ENCODE assay signal across 8 mouse cellular contexts in the genomic region with DNA sequence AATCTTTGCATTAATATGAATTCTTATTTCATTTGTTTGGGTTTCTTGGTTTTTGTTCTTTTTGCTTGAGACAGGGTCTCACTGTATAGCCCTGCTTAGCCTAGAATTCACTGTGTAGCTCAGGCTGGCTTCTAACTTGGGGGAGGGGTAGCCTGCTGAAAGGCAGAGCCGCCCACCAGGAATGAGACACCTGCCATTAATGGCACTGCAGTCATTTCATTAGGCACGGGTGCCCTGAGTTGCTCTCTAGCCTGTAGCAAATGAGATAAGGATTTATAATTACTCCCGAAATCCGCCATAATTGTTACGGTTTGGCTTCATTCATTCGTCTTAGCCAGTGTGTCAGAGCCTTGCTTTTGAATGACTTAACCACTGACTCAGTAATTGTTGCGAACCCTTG. TPM values are rescaled to one million over a fixed set of nuclear protein-coding genes. Genes with fewer than 3 reads are reported as not detected.
A peak's percentile ranks its signal among the peaks of the same experiment; 100 is the strongest.
DNase-seq lines count a peak whose midpoint lies in the region; ATAC-seq and TF ChIP-seq lines count a peak whose summit lies in the region.

No protein-coding gene starts in this region.

- no peak for ATAC-seq in heart, postnatal 0 days (ENCODE audit: insufficient read depth, low read depth)
- ATAC-seq in hindbrain, embryonic 11.5 days (ENCODE audit: low FRiP score) = no peak
- no peak for ATAC-seq in midbrain, embryonic 12.5 days (ENCODE audit: low FRiP score, low read depth)

- H3K9me3 ChIP-seq in heart, postnatal 0 days (replicated peaks; ENCODE audit: control insufficient read depth, low read length) = no peaks in the 10 kb centered on the region
- no peaks in the 10 kb centered on the region for H3K9me3 ChIP-seq in hindbrain, embryonic 11.5 days (ENCODE audit: control insufficient read depth, low read length)
- H3K9me3 ChIP-seq in midbrain, embryonic 12.5 days = no peaks in the 10 kb centered on the region

- H3K4me3 ChIP-seq in heart, postnatal 0 days (ENCODE audit: low read depth, low read length) = no peak overlapping the region; the same call in 1 of the 2 replicates
- peak overlapping the region; percentile 70 for H3K4me3 ChIP-seq in bone marrow macrophage, adult 2 months (ENCODE audit: insufficient read depth, low read length)
- H3K4me3 ChIP-seq in hindbrain, embryonic 11.5 days (ENCODE audit: low read depth, low read length) = peak overlapping the region; percentile 77
- H3K4me3 ChIP-seq in midbrain, embryonic 12.5 days = peak overlapping the region; percentile 88

- no peak for TF ChIP-seq EP300 in heart, postnatal 0 days (IDR thresholded peaks at IDR 0.05; ENCODE audit: low read depth)

- no peak for TF ChIP-seq POLR2A in bone marrow macrophage, adult 2 months (IDR thresholded peaks at IDR 0.05; ENCODE audit: borderline replicate concordance, low read depth, low read length)

- peak overlapping the region; percentile 89 for H3K4me2 ChIP-seq in heart, postnatal 0 days (ENCODE audit: low read depth, low read length)
- peak overlapping the region; percentile 61; the same call in 1 of the 2 replicates for H3K4me2 ChIP-seq in hindbrain, embryonic 11.5 days (replicated peaks; ENCODE audit: low read depth, low read length)
- peak overlapping the region; percentile 85 for H3K4me2 ChIP-seq in midbrain, embryonic 12.5 days (replicated peaks)

- WGBS in heart, postnatal 0 days = 78% methylated on average over 7 of the region's 7 CpGs
- 70% methylated on average over 7 of the region's 7 CpGs for WGBS in hindbrain, embryonic 11.5 days
- 68% methylated on average over 7 of the region's 7 CpGs for WGBS in midbrain, embryonic 12.5 days

- DNase-seq in heart, postnatal 0 days (ENCODE audit: low spot score) = no peak
- no peak for DNase-seq in heart, postnatal 4 days
- no peak for DNase-seq in hindbrain, embryonic 11.5 days (ENCODE audit: low spot score)
- DNase-seq in adrenal gland, postnatal 36 days = no peak
- DNase-seq in urinary bladder, adult 2 months (ENCODE audit: low spot score) = no peak
- no peak for DNase-seq in kidney, postnatal 25 days

- TF ChIP-seq CTCF in heart, postnatal 0 days (IDR thresholded peaks at IDR 0.05; ENCODE audit: low read depth) = no peak
- no peak for TF ChIP-seq CTCF in bone marrow macrophage, adult 2 months (IDR thresholded peaks at IDR 0.05; ENCODE audit: low read depth, low read length)

- no peak overlapping the region for H3K9ac ChIP-seq in heart, postnatal 0 days (replicated peaks; ENCODE audit: low read depth, low read length)
- no peak overlapping the region; the same call in 1 of the 2 replicates for H3K9ac ChIP-seq in hindbrain, embryonic 11.5 days (ENCODE audit: low read depth, low read length)
- H3K9ac ChIP-seq in midbrain, embryonic 12.5 days (replicated peaks) = 0 out of 2 replicates have a peak overlapping the region, but pooled peaks have one; percentile 24

- H3K36me3 ChIP-seq in heart, postnatal 0 days (replicated peaks; ENCODE audit: control insufficient read depth, insufficient read depth, low read length) = no peaks in the 10 kb centered on the region
- no peaks in the 10 kb centered on the region for H3K36me3 ChIP-seq in hindbrain, embryonic 11.5 days (ENCODE audit: control insufficient read depth, insufficient read depth, low read length)
- H3K36me3 ChIP-seq in midbrain, embryonic 12.5 days = no peaks in the 10 kb centered on the region

- peaks cover 24% of the 10 kb centered on the region for H3K4me1 ChIP-seq in heart, postnatal 0 days (ENCODE audit: control insufficient read depth, insufficient read depth)
- peaks cover 39% of the 10 kb centered on the region for H3K4me1 ChIP-seq in bone marrow macrophage, adult 2 months (ENCODE audit: control insufficient read depth, insufficient read depth, low read length)
- H3K4me1 ChIP-seq in hindbrain, embryonic 11.5 days (replicated peaks; ENCODE audit: control insufficient read depth, insufficient read depth, low read length) = peaks cover 5% of the 10 kb centered on the region
- H3K4me1 ChIP-seq in midbrain, embryonic 12.5 days = peaks cover 37% of the 10 kb centered on the region

- H3K27me3 ChIP-seq in heart, postnatal 0 days (ENCODE audit: control insufficient read depth, insufficient read depth, low read length) = no peaks in the 10 kb centered on the region
- H3K27me3 ChIP-seq in hindbrain, embryonic 11.5 days (ENCODE audit: control insufficient read depth, insufficient read depth, low read length) = no peaks in the 10 kb centered on the region
- H3K27me3 ChIP-seq in midbrain, embryonic 12.5 days = no peaks in the 10 kb centered on the region

- H3K27ac ChIP-seq in heart, postnatal 0 days (ENCODE audit: low read depth) = no peak overlapping the region
- no peak overlapping the region for H3K27ac ChIP-seq in bone marrow macrophage, adult 2 months (ENCODE audit: insufficient read depth, low read depth, low read length)
- H3K27ac ChIP-seq in hindbrain, embryonic 11.5 days (ENCODE audit: low read depth, low read length) = no peak overlapping the region
- H3K27ac ChIP-seq in midbrain, embryonic 12.5 days (replicated peaks) = no peak overlapping the region

RNA-seq across cellular contexts. Expression of a gene that starts 0.9 kb away (rescaled TPM):
- total RNA-seq in heart, postnatal 0 days (2014; rRNA removed; ENCODE audit: low replicate concordance) = 37.7 and 53.3 TPM in 2 replicates
- 21.1 and 21.5 TPM in 2 replicates for polyA plus RNA-seq in heart, postnatal 0 days (2015; fragmentation: Nextera tagmentation; extraction: Ambion mirVana)
- 10 to 100 TPM; 38.8 to 49.5 TPM for total RNA-seq in heart, postnatal 4 days (2021)
- 111 and 116 TPM in 2 replicates for polyA plus RNA-seq in bone marrow macrophage, adult 2 months (2012; ENCODE audit: insufficient read depth, insufficient read length, missing spikeins)
- polyA plus RNA-seq in hindbrain, embryonic 11.5 days (2014; fragmentation: Nextera tagmentation; extraction: Ambion mirVana) = 36.3 and 42.2 TPM in 2 replicates
- polyA plus RNA-seq in midbrain, embryonic 12.5 days (2016; fragmentation: Nextera tagmentation; extraction: Ambion mirVana) = 48.4 and 52.6 TPM in 2 replicates
- total RNA-seq in adrenal gland, postnatal 36 days (2021) = 10 to 100 TPM; 35.3 to 36.6 TPM
- 37.5 and 46.6 TPM in 2 replicates for polyA plus RNA-seq in urinary bladder, adult 2 months (2012; rRNA removed)

RNA-seq across cellular contexts. Expression of a gene that starts 1.7 kb away (rescaled TPM):
- total RNA-seq in heart, postnatal 0 days (2014; rRNA removed; ENCODE audit: low replicate concordance) = 42.8 and 43.8 TPM in 2 replicates
- polyA plus RNA-seq in heart, postnatal 0 days (2015; fragmentation: Nextera tagmentation; extraction: Ambion mirVana) = 19.7 and 23.8 TPM in 2 replicates
- 10 to 100 TPM; 60.6 to 60.8 TPM for total RNA-seq in heart, postnatal 4 days (2021)
- 102 and 116 TPM in 2 replicates for polyA plus RNA-seq in bone marrow macrophage, adult 2 months (2012; ENCODE audit: insufficient read depth, insufficient read length, missing spikeins)
- polyA plus RNA-seq in hindbrain, embryonic 11.5 days (2014; fragmentation: Nextera tagmentation; extraction: Ambion mirVana) = 71.0 and 71.7 TPM in 2 replicates
- 71.1 and 77.7 TPM in 2 replicates for polyA plus RNA-seq in midbrain, embryonic 12.5 days (2016; fragmentation: Nextera tagmentation; extraction: Ambion mirVana)
- 10 to 100 TPM; 68.6 to 91.4 TPM for total RNA-seq in adrenal gland, postnatal 36 days (2021)
- 55.6 and 63.2 TPM in 2 replicates for polyA plus RNA-seq in urinary bladder, adult 2 months (2012; rRNA removed)

RNA-seq across cellular contexts. Expression of a gene that starts 47.1 kb away (rescaled TPM):
- 31.3 and 49.2 TPM in 2 replicates for total RNA-seq in heart, postnatal 0 days (2014; rRNA removed; ENCODE audit: low replicate concordance)
- polyA plus RNA-seq in heart, postnatal 0 days (2015; fragmentation: Nextera tagmentation; extraction: Ambion mirVana) = 35.3 and 37.2 TPM in 2 replicates
- total RNA-seq in heart, postnatal 4 days (2021) = 10 to 100 TPM; 15.9 to 17.6 TPM
- 32.9 and 35.7 TPM in 2 replicates for polyA plus RNA-seq in bone marrow macrophage, adult 2 months (2012; ENCODE audit: insufficient read depth, insufficient read length, missing spikeins)
- polyA plus RNA-seq in hindbrain, embryonic 11.5 days (2014; fragmentation: Nextera tagmentation; extraction: Ambion mirVana) = 163 and 167 TPM in 2 replicates
- polyA plus RNA-seq in midbrain, embryonic 12.5 days (2016; fragmentation: Nextera tagmentation; extraction: Ambion mirVana) = 154 and 167 TPM in 2 replicates
- 10 to 100 TPM; 32.2 to 40.7 TPM for total RNA-seq in adrenal gland, postnatal 36 days (2021)
- 46.2 and 54.9 TPM in 2 replicates for polyA plus RNA-seq in urinary bladder, adult 2 months (2012; rRNA removed)
